Mouse (Mus musculus) G1E (cell line): ENCODE measurements around the gene Rplp2.

Experiments used
- CTCF ChIP-seq: IDR thresholded peaks from 2 replicates; pipeline ENCODE4 v1.5.1; 2012; ENCODE audit warnings: low read depth, low read length, inconsistent platforms, mixed read lengths
- GATA1 ChIP-seq: IDR thresholded peaks from 2 replicates; pipeline ENCODE4 v1.6.1; 2012; ENCODE audit warnings: borderline replicate concordance, low read length, inconsistent platforms, mixed read lengths
- POLR2AphosphoS5 ChIP-seq: IDR thresholded peaks from 2 replicates; pipeline ENCODE4 v1.6.1; 2012; ENCODE audit warnings: low read depth, low read length, inconsistent platforms; ENCODE audit not compliant: insufficient replicate concordance
- TAL1 ChIP-seq: conservative IDR thresholded peaks from 2 replicates; pipeline ENCODE4 v1.6.1; 2012; ENCODE audit warnings: low read depth, low read length, inconsistent platforms, mixed read lengths

GRCm38 (mm10) chr7:141438201-141438968 is 8.8 kb upstream of the Rplp2 start:
- TF ChIP-seq CTCF: no peak
- TF ChIP-seq TAL1: no peak
- TF ChIP-seq GATA1: no peak
- no peak for TF ChIP-seq POLR2AphosphoS5
